Mouse (Mus musculus): ENCODE data around the gene Gpr107.

DNA sequence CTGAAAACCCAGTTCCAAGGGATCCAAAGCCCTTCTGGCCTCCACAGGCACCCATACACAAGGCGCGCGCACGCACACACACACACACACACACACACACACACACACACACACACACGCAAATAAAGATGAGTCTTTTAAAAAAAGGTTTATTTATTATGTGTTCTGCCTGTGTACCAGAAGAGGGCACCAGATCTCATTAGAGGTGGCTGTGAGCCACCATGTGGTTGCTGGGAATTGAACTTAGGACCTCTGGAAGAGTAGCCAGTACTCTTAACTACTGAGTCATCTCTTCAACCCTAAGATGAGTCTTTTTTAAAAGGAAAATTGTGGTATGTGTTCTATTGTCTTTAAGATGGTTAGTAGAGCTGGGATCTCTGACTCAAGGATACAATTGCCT lies 20.4 kb downstream of the Gpr107 start:
- TF ChIP-seq CTCF (IDR thresholded peaks at IDR 0.05; ENCODE audit: low read depth, low read length) (no peak), POLR2A (IDR thresholded peaks at IDR 0.05; ENCODE audit: extremely low read depth, insufficient read depth, low read length) (no peak)

All from liver, adult 2 months (tissue).